Mouse (Mus musculus) bone marrow macrophage, adult 2 months (primary cell): ENCODE measurements around the gene Suz12.

Source experiments
- CTCF ChIP-seq: IDR thresholded peaks from 2 replicates; pipeline ENCODE4 v1.5.1; 2012; ENCODE audit warnings: low read depth, mild to moderate bottlenecking, low read length, moderate library complexity
- POLR2A ChIP-seq: IDR thresholded peaks from 2 replicates; pipeline ENCODE4 v1.6.1; 2012; ENCODE audit warnings: mild to moderate bottlenecking, low read depth, low read length, borderline replicate concordance

DNA sequence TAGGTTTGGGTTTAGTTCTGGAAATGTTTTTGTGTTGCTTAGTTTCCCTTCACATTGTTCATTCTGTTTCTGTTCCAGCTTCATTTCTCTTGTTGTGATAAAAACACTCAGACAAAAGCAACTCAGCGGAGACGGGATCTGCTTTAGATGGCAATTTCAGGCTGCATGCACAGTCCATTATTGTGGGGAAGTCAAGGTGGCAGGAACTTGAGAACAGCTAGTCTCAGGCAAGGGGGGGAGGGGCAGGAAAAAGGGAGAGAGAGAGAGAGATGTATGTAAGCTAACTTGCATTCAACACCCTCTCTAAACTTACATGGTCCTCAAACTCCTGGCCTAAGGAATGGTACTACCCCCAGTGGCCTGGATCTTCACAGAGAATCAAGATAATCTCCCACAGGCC lies 17.5 kb upstream of the Suz12 start:
- TF ChIP-seq POLR2A = no peak
- TF ChIP-seq CTCF = no peak
